Mouse (Mus musculus) liver, embryonic 11.5 days (tissue): Measurements from ENCODE around the gene Sec24c. TPM values are rescaled to one million over a fixed set of nuclear protein-coding genes. Genes with fewer than 3 reads are reported as not detected.

ENCODE experiments used
- ATAC-seq: fragments of 200-750 bp; cut with Nextera tagmentation; replicated peaks from 2 replicates; pipeline ENCODE4 v1.8.0; 2017; ENCODE audit warnings: moderate number of reproducible peaks, mild to moderate bottlenecking, moderate TSS enrichment, moderate library complexity; ENCODE audit not compliant: low FRiP score
- DNase-seq: peaks from one replicate; pipeline ENCODE4 v3.0.0-alpha.2; 2017; ENCODE audit warnings: low spot score
- H3K27ac ChIP-seq: fragments of 300-500 bp; sonication (generic); 2 replicates; pipeline ENCODE4 v1.5.1; 2014; ENCODE audit warnings: mild to moderate bottlenecking, low read depth, low read length, control low read depth
- H3K27me3 ChIP-seq: fragments of 300-500 bp; sonication (generic); replicated peaks from 2 replicates; pipeline ENCODE4 v1.6.1; 2014; ENCODE audit warnings: low read length, mixed read lengths; ENCODE audit not compliant: control insufficient read depth, insufficient read depth
- H3K36me3 ChIP-seq: fragments of 300-500 bp; sonication (generic); 2 replicates; pipeline ENCODE4 v1.6.1; 2014; ENCODE audit warnings: mild to moderate bottlenecking, low read length, moderate library complexity, mixed read lengths; ENCODE audit not compliant: control insufficient read depth, insufficient read depth
- H3K4me1 ChIP-seq: fragments of 300-500 bp; sonication (generic); replicated peaks from 2 replicates; pipeline ENCODE4 v1.6.1; 2014; ENCODE audit warnings: low read length, mixed read lengths; ENCODE audit not compliant: control insufficient read depth, insufficient read depth
- H3K4me2 ChIP-seq: fragments of 300-500 bp; sonication (generic); 2 replicates; pipeline ENCODE4 v1.6.1; 2014; ENCODE audit warnings: mild to moderate bottlenecking, control low read depth, moderate library complexity
- H3K4me3 ChIP-seq: fragments of 300-500 bp; sonication (generic); 2 replicates; pipeline ENCODE4 v1.5.1; 2014; ENCODE audit warnings: low read depth, low read length, control low read depth
- H3K9ac ChIP-seq: fragments of 300-500 bp; sonication (generic); 2 replicates; pipeline ENCODE4 v1.6.1; 2014; ENCODE audit warnings: low read depth, low read length, control low read depth
- H3K9me3 ChIP-seq: fragments of 300-500 bp; sonication (generic); 2 replicates; pipeline ENCODE4 v1.6.1; 2016; ENCODE audit warnings: low read length, inconsistent platforms, mixed read lengths; ENCODE audit not compliant: control insufficient read depth
- WGBS: fragments of 180-500 bp; shearing (Covaris S2); extraction: QIAGEN DNeasy Blood & Tissue Kit; methylation state at CpG from one replicate; pipeline ENCODE4 v1.1.7; 2014; 5-methylcytosine and 5-hydroxymethylcytosine counted together
- polyA plus RNA-seq: library from polyadenylated mRNA; unstranded; fragments of >200 nt; fragmentation: Nextera tagmentation; extraction: Ambion mirVana; gene quantifications from 2 replicates; pipeline ENCODE4 v1.2.1, GENCODE M21; 2014

Sec24c gene
- polyA plus RNA-seq, 1 experiment from 2014 or later: 85.5 TPM

GRCm38 (mm10) chr14:20639918-20640619 is 34.0 kb upstream of the Sec24c start:
- Histone ChIP-seq H3K9me3 (no peaks in the 10 kb centered on the region), H3K27ac (peak overlapping the region; percentile 57), H3K4me3 (peak overlapping the region; percentile 81), H3K4me2 (peak overlapping the region; percentile 86), H3K27me3 (no peaks in the 10 kb centered on the region), H3K9ac (peak overlapping the region; percentile 92), H3K36me3 (no peaks in the 10 kb centered on the region), H3K4me1 (peaks cover 4% of the 10 kb centered on the region; the same call in 1 of the 2 replicates)
- ATAC-seq (peak; percentile 53), DNase-seq (no peak)
- WGBS: 7% methylated on average over 16 of the region's 16 CpGs

- Histone ChIP-seq H3K27ac (peak within 1 kb of the TSS; percentile 87), H3K9me3 (no peaks in the 10 kb centered on the region), H3K4me2 (peak within 1 kb of the TSS; percentile 86), H3K36me3 (no peaks in the 10 kb centered on the region), H3K27me3 (no peaks in the 10 kb centered on the region), H3K4me3 (peak within 1 kb of the TSS; percentile 81), H3K4me1 (peaks cover 4% of the 10 kb centered on the region; the same call in 1 of the 2 replicates), H3K9ac (peak within 1 kb of the TSS; percentile 92)
- ATAC-seq (peak; percentile 93), DNase-seq (peak; percentile 96)
- under 1% methylated on average over 73 of the region's 73 CpGs for WGBS
These were observed 33.3 kb upstream of the Sec24c start, which contains the start of gene Usp54 for GRCm38 (mm10) chr14:20640644-20641437. Usp54 (minus strand) TSS chr14:20641063.

GRCm38 (mm10) chr14:20641438-20641875 is 32.7 kb upstream of the Sec24c start:
- no peaks in the 10 kb centered on the region for H3K9me3 ChIP-seq
- no peaks in the 10 kb centered on the region for H3K27me3 ChIP-seq
- H3K27ac ChIP-seq: peak overlapping the region; percentile 87
- no peaks in the 10 kb centered on the region for H3K36me3 ChIP-seq
- DNase-seq: no peak
- 17% methylated on average over 10 of the region's 10 CpGs for WGBS
- peak overlapping the region; percentile 86 for H3K4me2 ChIP-seq
- ATAC-seq: no peak
- peak overlapping the region; percentile 81 for H3K4me3 ChIP-seq
- H3K9ac ChIP-seq: peak overlapping the region; percentile 92
- H3K4me1 ChIP-seq: peaks cover 4% of the 10 kb centered on the region; the same call in 1 of the 2 replicates

- Histone ChIP-seq H3K27me3 (no peaks in the 10 kb centered on the region), H3K4me1 (0 out of 2 replicates have a peak, but pooled peaks cover 4% of the 10 kb centered on the region), H3K36me3 (no peaks in the 10 kb centered on the region), H3K4me3 (no peak overlapping the region), H3K9me3 (no peaks in the 10 kb centered on the region), H3K9ac (no peak overlapping the region), H3K27ac (no peak overlapping the region), H3K4me2 (no peak overlapping the region)
- ATAC-seq: no peak
- no peak for DNase-seq
- 51% methylated on average over 3 of the region's 3 CpGs for WGBS
These were observed 28.6 kb upstream of the Sec24c start for GRCm38 (mm10) chr14:20645547-20645946.

- Histone ChIP-seq H3K27me3 (no peaks in the 10 kb centered on the region), H3K27ac (no peak overlapping the region), H3K36me3 (no peaks in the 10 kb centered on the region), H3K4me1 (0 out of 2 replicates have a peak, but pooled peaks cover 4% of the 10 kb centered on the region), H3K9me3 (no peaks in the 10 kb centered on the region), H3K4me2 (no peak overlapping the region), H3K9ac (no peak overlapping the region), H3K4me3 (no peak overlapping the region)
- DNase-seq (no peak), ATAC-seq (0 out of 2 replicates have a peak, but pooled peaks have one; percentile 44)
These were observed 27.7 kb upstream of the Sec24c start for GRCm38 (mm10) chr14:20646381-20646780.

GRCm38 (mm10) chr14:20651000-20651399 is 23.1 kb upstream of the Sec24c start:
- ATAC-seq: no peak
- Histone ChIP-seq H3K4me1 (no peaks in the 10 kb centered on the region), H3K4me2 (no peak overlapping the region), H3K9me3 (no peaks in the 10 kb centered on the region), H3K36me3 (no peaks in the 10 kb centered on the region), H3K9ac (no peak overlapping the region), H3K4me3 (no peak overlapping the region), H3K27ac (no peak overlapping the region), H3K27me3 (no peaks in the 10 kb centered on the region)
- no peak for DNase-seq
- 70% methylated on average over 2 of the region's 2 CpGs for WGBS

- 61% methylated on average over 4 of the region's 4 CpGs for WGBS
These were observed 22.3 kb upstream of the Sec24c start for GRCm38 (mm10) chr14:20651722-20652256.

GRCm38 (mm10) chr14:20654690-20655421 is 19.3 kb upstream of the Sec24c start:
- Histone ChIP-seq H3K4me3 (no peak overlapping the region), H3K4me2 (no peak overlapping the region), H3K9me3 (no peaks in the 10 kb centered on the region), H3K9ac (no peak overlapping the region), H3K27me3 (no peaks in the 10 kb centered on the region), H3K4me1 (no peaks in the 10 kb centered on the region), H3K27ac (no peak overlapping the region), H3K36me3 (no peaks in the 10 kb centered on the region)
- no peak for DNase-seq
- ATAC-seq: no peak
- 65% methylated on average over 9 of the region's 9 CpGs for WGBS

More at GRCm38 (mm10) chr14:20651722-20652256, 22.3 kb upstream of the Sec24c start:
- Histone ChIP-seq H3K9me3 (no peaks in the 10 kb centered on the region), H3K36me3 (no peaks in the 10 kb centered on the region), H3K27ac (no peak overlapping the region), H3K4me1 (no peaks in the 10 kb centered on the region), H3K27me3 (no peaks in the 10 kb centered on the region), H3K9ac (no peak overlapping the region), H3K4me3 (no peak overlapping the region), H3K4me2 (no peak overlapping the region)
- ATAC-seq: no peak
- no peak for DNase-seq
